Mouse (Mus musculus) left cerebral cortex, postnatal 36 days (tissue): ENCODE measurements around the gene Ankrd60. TPM values are rescaled to one million over a fixed set of nuclear protein-coding genes. Genes with fewer than 3 reads are reported as not detected.

ENCODE experiments used
- DNase-seq, 2 experiments: peaks; one replicate each; pipeline ENCODE4 v3.0.0; 2021 to 2022; ENCODE audit warnings: low spot score in 2 of 2, mixed read lengths in 1 of 2
- intact Hi-C: fragments of 180-260 bp; cut with DNase I; formaldehyde crosslinking; loops from one replicate; pipeline ENCODE4 v1.15.1; 2025
- total RNA-seq, 2 experiments: library from RNA; stranded (reverse); gene quantifications; 2 replicates each; pipeline ENCODE4 v1.2.3; 2021

The Ankrd60 gene
- total RNA-seq, 2 experiments from 2014 or later, result not detected

- DNase-seq, result no peak
- intact Hi-C loops, result no loop called here
Measured at GRCm38 (mm10) chr2:173535886-173536285, 42.3 kb downstream of the Ankrd60 start.

GRCm38 (mm10) chr2:173535390-173535789 is 42.8 kb downstream of the Ankrd60 start:
- intact Hi-C loops, result no loop called here
- no peak for DNase-seq

- intact Hi-C loops, result no loop called here
Measured at GRCm38 (mm10) chr2:173534581-173534980, 43.6 kb downstream of the Ankrd60 start.

GRCm38 (mm10) chr2:173532711-173533462 is 45.3 kb downstream of the Ankrd60 start:
- intact Hi-C loops, result no loop called here
- DNase-seq, result no peak

More at GRCm38 (mm10) chr2:173534581-173534980, 43.6 kb downstream of the Ankrd60 start:
- no peak for DNase-seq

- intact Hi-C loops, result no loop called here
- no peak for DNase-seq
Measured at GRCm38 (mm10) chr2:173528493-173528892, 49.7 kb downstream of the Ankrd60 start.

- DNase-seq, result no peak
- intact Hi-C loops, result no loop called here
Measured at GRCm38 (mm10) chr2:173522376-173522775, 55.8 kb downstream of the Ankrd60 start, which contains the start of gene 1700021F07Rik. Gene 1700021F07Rik, plus strand, starts transcription at chr2:173522586.

Other genes with a start within 250 kb of the Ankrd60 start
- gene 1700021F07Rik, start 55.8 kb downstream of the Ankrd60 start, total RNA-seq, result not detected
- 10 to 100 TPM; 25.6 to 27.2 TPM for gene Rab22a, start 81.4 kb upstream of the Ankrd60 start, total RNA-seq
- not detected for gene 1700010B08Rik, start 141.1 kb upstream of the Ankrd60 start, total RNA-seq
- gene Vapb, start 159.1 kb upstream of the Ankrd60 start, total RNA-seq, result 100 to 1,000 TPM; 122 to 125 TPM